Mouse (Mus musculus): ENCODE results near the gene Mex3d.

- TF ChIP-seq POLR2A (IDR thresholded peaks at IDR 0.05; ENCODE audit: borderline replicate concordance, extremely low read depth, low read depth, low read length) (peak; percentile 27; the same call in 1 of the 2 replicates), CTCF (IDR thresholded peaks at IDR 0.05; ENCODE audit: insufficient read depth, low read length) (no peak)
Measured at GRCm38 (mm10) chr10:80433513-80434232, 46.2 kb upstream of the Mex3d start, which contains the start of gene Tcf3.

Measured in lung, adult 2 months (tissue).